Mouse (Mus musculus) midbrain, embryonic 12.5 days (tissue): Measurements from ENCODE around the gene Bnc2. TPM values are rescaled to one million over a fixed set of nuclear protein-coding genes. Genes with fewer than 3 reads are reported as not detected.

ENCODE experiments used
- ATAC-seq: fragments of 200-750 bp; cut with Nextera tagmentation; 2 replicates; pipeline ENCODE4 v1.8.0; 2017; ENCODE audit warnings: low read depth, moderate TSS enrichment, moderate library complexity; ENCODE audit not compliant: low FRiP score
- H3K27ac ChIP-seq: fragments of 300-500 bp; sonication (generic); replicated peaks from 2 replicates; pipeline ENCODE4 v1.5.1; 2016; ENCODE audit warnings: mild to moderate bottlenecking
- H3K27me3 ChIP-seq: fragments of 300-500 bp; sonication (generic); 2 replicates; pipeline ENCODE4 v1.6.1; 2016; ENCODE audit warnings: mild to moderate bottlenecking
- H3K36me3 ChIP-seq: fragments of 300-500 bp; sonication (generic); 2 replicates; pipeline ENCODE4 v1.6.1; 2016
- H3K4me1 ChIP-seq: fragments of 300-500 bp; sonication (generic); 2 replicates; pipeline ENCODE4 v1.6.1; 2016
- H3K4me2 ChIP-seq: fragments of 300-500 bp; sonication (generic); replicated peaks from 2 replicates; pipeline ENCODE4 v1.6.1; 2016; ENCODE audit warnings: mild to moderate bottlenecking, moderate library complexity
- H3K4me3 ChIP-seq: fragments of 300-500 bp; sonication (generic); 2 replicates; pipeline ENCODE4 v1.5.1; 2016; ENCODE audit warnings: mild to moderate bottlenecking
- H3K9ac ChIP-seq: fragments of 300-500 bp; sonication (generic); replicated peaks from 2 replicates; pipeline ENCODE4 v1.6.1; 2016; ENCODE audit warnings: mild to moderate bottlenecking, moderate library complexity
- H3K9me3 ChIP-seq: fragments of 300-500 bp; sonication (generic); 2 replicates; pipeline ENCODE4 v1.6.1; 2016; ENCODE audit warnings: mild to moderate bottlenecking
- WGBS: fragments of 180-500 bp; shearing (Covaris S2); methylation state at CpG from one replicate; pipeline ENCODE4 v1.1.7; 2016; 5-methylcytosine and 5-hydroxymethylcytosine counted together
- polyA plus RNA-seq: library from polyadenylated mRNA; unstranded; fragments of >200 nt; fragmentation: Nextera tagmentation; extraction: Ambion mirVana; gene quantifications from 2 replicates; pipeline ENCODE4 v1.2.1, GENCODE M21; 2016

Gene Bnc2
- polyA plus RNA-seq, 1 experiment from 2014 or later: 21.7 TPM

GRCm38 (mm10) chr4:84498469-84498868 is 176.6 kb downstream of the Bnc2 start:
- no peak overlapping the region for H3K9ac ChIP-seq
- H3K36me3 ChIP-seq: no peaks in the 10 kb centered on the region
- no peaks in the 10 kb centered on the region for H3K27me3 ChIP-seq
- H3K4me1 ChIP-seq: no peaks in the 10 kb centered on the region; the same call in 1 of the 2 replicates
- no peak for ATAC-seq
- H3K4me3 ChIP-seq: no peak overlapping the region
- no peak overlapping the region for H3K27ac ChIP-seq
- H3K9me3 ChIP-seq: no peaks in the 10 kb centered on the region
- WGBS: 93% methylated on average over 6 of the region's 6 CpGs
- H3K4me2 ChIP-seq: no peak overlapping the region

- ATAC-seq: no peak
- Histone ChIP-seq H3K27me3 (no peaks in the 10 kb centered on the region), H3K4me2 (no peak overlapping the region), H3K9me3 (no peaks in the 10 kb centered on the region), H3K4me3 (no peak overlapping the region), H3K9ac (no peak overlapping the region), H3K36me3 (no peaks in the 10 kb centered on the region), H3K27ac (no peak overlapping the region), H3K4me1 (no peaks in the 10 kb centered on the region)
- WGBS: 75% methylated on average over 5 of the region's 5 CpGs
Observed at GRCm38 (mm10) chr4:84488323-84488722, 186.8 kb downstream of the Bnc2 start.

GRCm38 (mm10) chr4:84482680-84483079 is 192.4 kb downstream of the Bnc2 start:
- ATAC-seq: no peak
- no peaks in the 10 kb centered on the region for H3K27me3 ChIP-seq
- no peak overlapping the region for H3K4me2 ChIP-seq
- WGBS: 76% methylated on average over 6 of the region's 6 CpGs
- no peak overlapping the region for H3K9ac ChIP-seq
- H3K4me3 ChIP-seq: no peak overlapping the region
- H3K36me3 ChIP-seq: no peaks in the 10 kb centered on the region
- no peak overlapping the region for H3K27ac ChIP-seq
- H3K9me3 ChIP-seq: no peaks in the 10 kb centered on the region
- peaks cover 4% of the 10 kb centered on the region; the same call in 1 of the 2 replicates for H3K4me1 ChIP-seq

- no peak for ATAC-seq
- no peaks in the 10 kb centered on the region for H3K4me1 ChIP-seq
- no peak overlapping the region for H3K4me3 ChIP-seq
- no peaks in the 10 kb centered on the region for H3K36me3 ChIP-seq
- WGBS: 69% methylated on average over 2 of the region's 2 CpGs
- no peaks in the 10 kb centered on the region for H3K27me3 ChIP-seq
- H3K9me3 ChIP-seq: no peaks in the 10 kb centered on the region
- H3K27ac ChIP-seq: no peak overlapping the region
- no peak overlapping the region for H3K9ac ChIP-seq
- no peak overlapping the region for H3K4me2 ChIP-seq
Observed at GRCm38 (mm10) chr4:84472643-84473042, 202.4 kb downstream of the Bnc2 start.

- WGBS: 88% methylated on average over 6 of the region's 6 CpGs
- no peaks in the 10 kb centered on the region for H3K9me3 ChIP-seq
- no peak overlapping the region for H3K4me3 ChIP-seq
- no peak for ATAC-seq
- no peaks in the 10 kb centered on the region for H3K4me1 ChIP-seq
- H3K9ac ChIP-seq: no peak overlapping the region
- H3K36me3 ChIP-seq: no peaks in the 10 kb centered on the region
- H3K27ac ChIP-seq: no peak overlapping the region
- no peak overlapping the region for H3K4me2 ChIP-seq
- no peaks in the 10 kb centered on the region for H3K27me3 ChIP-seq
Observed at GRCm38 (mm10) chr4:84470106-84470885, 204.8 kb downstream of the Bnc2 start.

- ATAC-seq: no peak
- no peak overlapping the region for H3K4me2 ChIP-seq
- H3K27ac ChIP-seq: no peak overlapping the region
- no peaks in the 10 kb centered on the region for H3K9me3 ChIP-seq
- 86% methylated on average over 4 of the region's 4 CpGs for WGBS
- H3K36me3 ChIP-seq: no peaks in the 10 kb centered on the region
- H3K9ac ChIP-seq: no peak overlapping the region
- H3K4me1 ChIP-seq: no peaks in the 10 kb centered on the region
- no peaks in the 10 kb centered on the region for H3K27me3 ChIP-seq
- H3K4me3 ChIP-seq: no peak overlapping the region
Observed at GRCm38 (mm10) chr4:84469400-84469799, 205.7 kb downstream of the Bnc2 start.

- WGBS: 76% methylated on average over 3 of the region's 3 CpGs
Observed at GRCm38 (mm10) chr4:84467722-84468121, 207.4 kb downstream of the Bnc2 start.

GRCm38 (mm10) chr4:84458218-84458560 is 216.9 kb downstream of the Bnc2 start:
- Histone ChIP-seq H3K9me3 (no peaks in the 10 kb centered on the region), H3K27me3 (no peaks in the 10 kb centered on the region), H3K4me2 (no peak overlapping the region), H3K4me3 (no peak overlapping the region), H3K9ac (no peak overlapping the region), H3K36me3 (no peaks in the 10 kb centered on the region), H3K27ac (no peak overlapping the region), H3K4me1 (0 out of 2 replicates have a peak, but pooled peaks cover 5% of the 10 kb centered on the region)
- WGBS: 85% methylated on average over 3 of the region's 3 CpGs
- no peak for ATAC-seq

More at GRCm38 (mm10) chr4:84467722-84468121, 207.4 kb downstream of the Bnc2 start:
- Histone ChIP-seq H3K4me1 (no peaks in the 10 kb centered on the region), H3K27me3 (no peaks in the 10 kb centered on the region), H3K4me2 (no peak overlapping the region), H3K36me3 (no peaks in the 10 kb centered on the region), H3K4me3 (no peak overlapping the region), H3K9ac (no peak overlapping the region), H3K9me3 (no peaks in the 10 kb centered on the region), H3K27ac (no peak overlapping the region)
- no peak for ATAC-seq

GRCm38 (mm10) chr4:84457512-84458217 is 217.4 kb downstream of the Bnc2 start:
- Histone ChIP-seq H3K9ac (no peak overlapping the region), H3K9me3 (no peaks in the 10 kb centered on the region), H3K4me2 (no peak overlapping the region), H3K4me3 (no peak overlapping the region), H3K4me1 (0 out of 2 replicates have a peak, but pooled peaks cover 5% of the 10 kb centered on the region), H3K27ac (no peak overlapping the region), H3K27me3 (no peaks in the 10 kb centered on the region), H3K36me3 (no peaks in the 10 kb centered on the region)
- 75% methylated on average over 10 of the region's 10 CpGs for WGBS
- no peak for ATAC-seq

GRCm38 (mm10) chr4:84456853-84457249 is 218.2 kb downstream of the Bnc2 start:
- no peak overlapping the region for H3K9ac ChIP-seq
- H3K4me2 ChIP-seq: no peak overlapping the region
- ATAC-seq: no peak
- H3K36me3 ChIP-seq: no peaks in the 10 kb centered on the region
- H3K4me1 ChIP-seq: 0 out of 2 replicates have a peak, but pooled peaks cover 5% of the 10 kb centered on the region
- H3K27me3 ChIP-seq: no peaks in the 10 kb centered on the region
- H3K4me3 ChIP-seq: no peak overlapping the region
- no peaks in the 10 kb centered on the region for H3K9me3 ChIP-seq
- H3K27ac ChIP-seq: no peak overlapping the region
- 75% methylated on average over 5 of the region's 5 CpGs for WGBS

- H3K36me3 ChIP-seq: no peaks in the 10 kb centered on the region
- ATAC-seq: no peak
- no peaks in the 10 kb centered on the region for H3K27me3 ChIP-seq
- H3K4me3 ChIP-seq: no peak overlapping the region
- no peak overlapping the region for H3K27ac ChIP-seq
- WGBS: 75% methylated on average over 16 of the region's 16 CpGs
- 0 out of 2 replicates have a peak, but pooled peaks cover 5% of the 10 kb centered on the region for H3K4me1 ChIP-seq
- no peaks in the 10 kb centered on the region for H3K9me3 ChIP-seq
- no peak overlapping the region for H3K9ac ChIP-seq
- H3K4me2 ChIP-seq: no peak overlapping the region
Observed at GRCm38 (mm10) chr4:84456198-84456852, 218.8 kb downstream of the Bnc2 start.

- Histone ChIP-seq H3K4me2 (no peak overlapping the region), H3K4me1 (0 out of 2 replicates have a peak, but pooled peaks cover 5% of the 10 kb centered on the region), H3K9ac (no peak overlapping the region), H3K4me3 (no peak overlapping the region), H3K27me3 (no peaks in the 10 kb centered on the region), H3K27ac (no peak overlapping the region), H3K36me3 (no peaks in the 10 kb centered on the region), H3K9me3 (no peaks in the 10 kb centered on the region)
- WGBS: 65% methylated on average over 3 of the region's 3 CpGs
- no peak for ATAC-seq
Observed at GRCm38 (mm10) chr4:84454493-84454892, 220.6 kb downstream of the Bnc2 start.
